21 mouse cellular contexts compared by ENCODE assay signal in genomic region chr4:148143721-148144120, GRCm38 (mm10). TPM values are rescaled to one million over a fixed set of nuclear protein-coding genes. Genes with fewer than 3 reads are reported as not detected.
"Had no signal": no experiment of that assay in that cellular context is flagged by ENCODE, and none has a peak within 500 bp of the region (broad histone marks: within the 10 kb centered on the region; RNA-seq: fewer than 3 reads in every experiment).

No protein-coding gene starts in this region.

- H3K9me3 ChIP-seq: midbrain, embryonic 10.5 days; midbrain, embryonic 12.5 days; midbrain, embryonic 15.5 days; neural tube, embryonic 13.5 days; neural tube, embryonic 15.5 days had no signal

- DNase-seq: lung, adult 18-20 months; lung, embryonic 14.5 days; lung, postnatal 10 days; lung, postnatal 4 days; retina, postnatal 1 day; right cerebral cortex, adult 18-20 months; right cerebral cortex, postnatal 25 days; right cerebral cortex, postnatal 4 days; spleen, adult 18-20 months; thymus, adult 18-20 months; thymus, postnatal 14 days; thymus, postnatal 36 days had no signal

- H3K4me3 ChIP-seq: midbrain, embryonic 10.5 days; midbrain, embryonic 12.5 days; midbrain, embryonic 15.5 days; myocyte; neural tube, embryonic 13.5 days; neural tube, embryonic 15.5 days had no signal

- ATAC-seq: midbrain, embryonic 15.5 days had no signal

- H3K9ac ChIP-seq: lung, embryonic 14.5 days; midbrain, embryonic 12.5 days; midbrain, embryonic 15.5 days; neural tube, embryonic 13.5 days; neural tube, embryonic 15.5 days had no signal

- H3K4me2 ChIP-seq: lung, embryonic 14.5 days; midbrain, embryonic 12.5 days; midbrain, embryonic 15.5 days; neural tube, embryonic 13.5 days; neural tube, embryonic 15.5 days had no signal

- H3K27me3 ChIP-seq: midbrain, embryonic 15.5 days; neural tube, embryonic 13.5 days; neural tube, embryonic 15.5 days had no signal

- H3K27ac ChIP-seq: midbrain, embryonic 10.5 days; midbrain, embryonic 12.5 days; midbrain, embryonic 15.5 days; neural tube, embryonic 13.5 days; neural tube, embryonic 15.5 days had no signal

RNA-seq across cellular contexts. Expression of gene Draxin, which starts 13.2 kb away (rescaled TPM):
- total RNA-seq: megakaryocyte, adult 5-6 weeks; megakaryocyte-erythroid progenitor cell, adult 5-6 weeks had no signal
- polyA plus RNA-seq: lung, embryonic 14.5 days; thymus, postnatal 0 days had no signal

RNA-seq across cellular contexts. Expression of gene Fbxo2, which starts 16.7 kb away (rescaled TPM):
- total RNA-seq: megakaryocyte, adult 5-6 weeks; megakaryocyte-erythroid progenitor cell, adult 5-6 weeks had no signal
